ENCODE assay signal across 9 mouse cellular contexts in the genomic region with DNA sequence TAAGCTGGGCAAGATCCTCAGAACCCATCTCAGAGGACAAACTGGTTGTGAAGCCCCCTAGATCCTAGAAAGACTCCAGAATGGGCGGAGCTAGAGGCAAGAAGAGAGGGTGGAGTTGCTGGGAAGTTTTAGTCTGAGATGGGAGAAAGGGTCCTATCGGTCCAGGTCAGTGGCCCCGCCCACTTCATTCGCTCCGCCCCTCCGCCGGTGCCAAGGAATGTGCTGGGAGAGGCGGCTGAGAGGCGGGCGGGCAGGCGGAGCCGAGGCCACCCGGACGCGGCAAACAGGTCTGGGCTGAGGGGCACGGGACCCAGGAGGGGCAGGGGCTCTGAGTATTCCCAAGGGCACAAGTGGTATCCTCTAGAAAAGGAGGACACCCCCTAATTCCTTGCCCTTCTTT. TPM values are rescaled to one million over a fixed set of nuclear protein-coding genes. Genes with fewer than 3 reads are reported as not detected.
DNase-seq lines count a peak whose midpoint lies in the region; ATAC-seq lines count a peak whose summit lies in the region.
"Had no signal": no experiment of that assay in that cellular context is flagged by ENCODE, and none has a peak within 500 bp of the region (broad histone marks: within the 10 kb centered on the region; RNA-seq: fewer than 3 reads in every experiment).

A gene (plus strand): TSS at position 248 of the 400 bp plus-strand sequence.

- peak; percentile 62 for ATAC-seq in liver, embryonic 15.5 days (ENCODE audit: insufficient read depth)
- ATAC-seq in megakaryocyte progenitor cell, adult 5-6 weeks (replicated peaks; ENCODE audit: poor library complexity) = no peak

- H3K4me3 ChIP-seq in liver, embryonic 15.5 days (replicated peaks) = peak within 1 kb of the TSS; percentile 59

- DNase-seq in cerebellum, adult 9-11 months = peak; percentile 49
- DNase-seq in cerebellum, adult 9-10 months = no peak
- DNase-seq in embryo, embryonic 10.5 days (ENCODE audit: low spot score) = peak; percentile 65
- DNase-seq in heart, adult 8-10 months (ENCODE audit: low spot score) = peak; percentile 30
- peak; percentile 70 to 73 for DNase-seq in kidney, adult 8-10 months
- peak; percentile 43 for DNase-seq in retina, embryonic 14.5 days (ENCODE audit: low spot score)

- no peaks in the 10 kb centered on the region for H3K9me3 ChIP-seq in liver, embryonic 15.5 days (replicated peaks)

- peak within 1 kb of the TSS; percentile 94 for H3K27ac ChIP-seq in liver, embryonic 15.5 days (replicated peaks)

- 6% methylated on average over 16 of the region's 16 CpGs for WGBS in liver, embryonic 15.5 days (ENCODE audit: insufficient replicate concordance)

- peak within 1 kb of the TSS; percentile 56 for H3K9ac ChIP-seq in liver, embryonic 15.5 days

- peak within 1 kb of the TSS; percentile 80 for H3K4me2 ChIP-seq in liver, embryonic 15.5 days

- peaks cover 33% of the 10 kb centered on the region for H3K36me3 ChIP-seq in liver, embryonic 15.5 days (replicated peaks)

- H3K4me1 ChIP-seq in liver, embryonic 15.5 days (replicated peaks) = peaks cover 74% of the 10 kb centered on the region

- peaks cover 36% of the 10 kb centered on the region for H3K27me3 ChIP-seq in liver, embryonic 15.5 days

RNA-seq across cellular contexts. Expression of the gene that starts here (rescaled TPM):
- total RNA-seq in heart, adult 8-10 months (2022) = under 1 TPM in 3 of 4 experiments, not detected in 1; 0.53 to 0.85 (median 0.69) TPM
- polyA plus RNA-seq in liver, embryonic 15.5 days (2015; fragmentation: Nextera tagmentation; extraction: Ambion mirVana) = 5.4 and 6.2 TPM in 2 replicates
- 0.15 TPM in 1 of 2 replicates, not detected in the other for total RNA-seq in megakaryocyte progenitor cell, adult 5-6 weeks (2015)
- total RNA-seq in megakaryocyte progenitor cell, adult 5-6 weeks (2017) = not detected in 2 replicates
- total RNA-seq: common myeloid progenitor, adult 5-6 weeks had no signal

Comparison
In these comparisons a context has a peak if more than half of its experiments do, and no peak if none do; other contexts are left out.
1. Peak in DNase-seq in heart, adult 8-10 months; RNA of the gene not detected or under 1 TPM.